Comparison of ENCODE assay signal across 18 mouse cellular contexts in genomic region chr10:90818246-90818937, GRCm38 (mm10).
DNase-seq lines count a peak whose midpoint lies in the region; ATAC-seq and TF ChIP-seq lines count a peak whose summit lies in the region.
"Had no signal": no experiment of that assay in that cellular context is flagged by ENCODE, and none has a peak within 500 bp of the region (broad histone marks: within the 10 kb centered on the region; RNA-seq: fewer than 3 reads in every experiment).

No protein-coding gene starts in this region.

- no peaks in the 10 kb centered on the region for H3K4me1 ChIP-seq in neural tube, embryonic 11.5 days (ENCODE audit: control insufficient read depth, insufficient read depth, low read length)
- peaks cover 8% of the 10 kb centered on the region; the same call in 1 of the 2 replicates for H3K4me1 ChIP-seq in hindbrain, embryonic 12.5 days
- 0 out of 2 replicates have a peak, but pooled peaks cover 7% of the 10 kb centered on the region for H3K4me1 ChIP-seq in midbrain, postnatal 0 days (ENCODE audit: insufficient read depth, low read length)
- H3K4me1 ChIP-seq: embryonic facial prominence, embryonic 13.5 days; heart, embryonic 12.5 days had no signal

- no peaks in the 10 kb centered on the region for H3K9me3 ChIP-seq in neural tube, embryonic 11.5 days (ENCODE audit: control insufficient read depth, low read length)
- H3K9me3 ChIP-seq in hindbrain, embryonic 12.5 days (replicated peaks): no peaks in the 10 kb centered on the region
- H3K9me3 ChIP-seq in midbrain, postnatal 0 days (ENCODE audit: low read length): no peaks in the 10 kb centered on the region
- H3K9me3 ChIP-seq: embryonic facial prominence, embryonic 13.5 days; heart, embryonic 12.5 days had no signal

- H3K27ac ChIP-seq in neural tube, embryonic 11.5 days (ENCODE audit: low read depth, low read length): 0 out of 2 replicates have a peak overlapping the region, but pooled peaks have one; percentile 11
- H3K27ac ChIP-seq in hindbrain, embryonic 12.5 days: peak overlapping the region; percentile 58
- H3K27ac ChIP-seq in midbrain, postnatal 0 days (ENCODE audit: low read depth, low read length): peak overlapping the region; percentile 8; the same call in 1 of the 2 replicates
- H3K27ac ChIP-seq: embryonic facial prominence, embryonic 13.5 days had no signal

- H3K4me3 ChIP-seq in neural tube, embryonic 11.5 days (ENCODE audit: low read depth, low read length): no peak overlapping the region
- H3K4me3 ChIP-seq in hindbrain, embryonic 12.5 days: no peak overlapping the region
- H3K4me3 ChIP-seq in midbrain, postnatal 0 days (ENCODE audit: low read depth, low read length): no peak overlapping the region
- H3K4me3 ChIP-seq: embryonic facial prominence, embryonic 13.5 days; heart, embryonic 12.5 days had no signal

- ATAC-seq in neural tube, embryonic 11.5 days (ENCODE audit: insufficient read depth, low FRiP score, low TSS enrichment): peak; percentile 75
- ATAC-seq in hindbrain, embryonic 12.5 days (ENCODE audit: low FRiP score): peak; percentile 67
- ATAC-seq in midbrain, postnatal 0 days (ENCODE audit: low FRiP score): no peak
- ATAC-seq: liver, postnatal 0 days had no signal

- H3K36me3 ChIP-seq in neural tube, embryonic 11.5 days (ENCODE audit: control insufficient read depth, insufficient read depth, low read length): no peaks in the 10 kb centered on the region
- no peaks in the 10 kb centered on the region for H3K36me3 ChIP-seq in hindbrain, embryonic 12.5 days
- H3K36me3 ChIP-seq in midbrain, postnatal 0 days (ENCODE audit: insufficient read depth, low read length): no peaks in the 10 kb centered on the region
- H3K36me3 ChIP-seq: embryonic facial prominence, embryonic 13.5 days; G1E; heart, embryonic 12.5 days had no signal

- peak; percentile 38 for DNase-seq in neural tube, embryonic 11.5 days (ENCODE audit: low spot score)
- DNase-seq in neural tube, embryonic 10.5 days (ENCODE audit: extremely low spot score, low spot score): no peak
- DNase-seq in midbrain, postnatal 0 days (ENCODE audit: low spot score): no peak
- DNase-seq in urinary bladder, postnatal 14 days (ENCODE audit: low spot score): no peak
- no peak for DNase-seq in thymus, adult 18-20 months
- DNase-seq in adrenal gland, postnatal 25 days: no peak
- DNase-seq: adrenal gland, adult 2 months; cerebellum, adult 18-20 months; gastrocnemius, postnatal 10 days; heart, postnatal 36 days; kidney, adult 11 months; kidney, postnatal 4 days; liver, postnatal 0 days; lung, postnatal 4 days had no signal

- H3K4me2 ChIP-seq in neural tube, embryonic 11.5 days (ENCODE audit: low read depth): no peak overlapping the region
- 0 out of 2 replicates have a peak overlapping the region, but pooled peaks have one; percentile 0 for H3K4me2 ChIP-seq in hindbrain, embryonic 12.5 days (replicated peaks)
- no peak overlapping the region for H3K4me2 ChIP-seq in midbrain, postnatal 0 days (ENCODE audit: low read depth, low read length, poor library complexity, severe bottlenecking)
- H3K4me2 ChIP-seq: embryonic facial prominence, embryonic 13.5 days; heart, embryonic 12.5 days had no signal

- no peak for TF ChIP-seq CTCF in midbrain, postnatal 0 days (IDR thresholded peaks at IDR 0.05)

- no peak overlapping the region; the same call in 1 of the 2 replicates for H3K9ac ChIP-seq in neural tube, embryonic 11.5 days (ENCODE audit: low read length)
- H3K9ac ChIP-seq in hindbrain, embryonic 12.5 days: no peak overlapping the region
- no peak overlapping the region for H3K9ac ChIP-seq in midbrain, postnatal 0 days (replicated peaks; ENCODE audit: low read length, poor library complexity, severe bottlenecking)
- H3K9ac ChIP-seq: embryonic facial prominence, embryonic 13.5 days; heart, embryonic 12.5 days; liver, postnatal 0 days had no signal

- no peaks in the 10 kb centered on the region for H3K27me3 ChIP-seq in neural tube, embryonic 11.5 days (ENCODE audit: control insufficient read depth, insufficient read depth, low read length)
- no peaks in the 10 kb centered on the region for H3K27me3 ChIP-seq in hindbrain, embryonic 12.5 days
- no peaks in the 10 kb centered on the region for H3K27me3 ChIP-seq in midbrain, postnatal 0 days (ENCODE audit: insufficient read depth, low read length)

- 28% methylated on average over 10 of the region's 10 CpGs for WGBS in neural tube, embryonic 11.5 days
- 37% methylated on average over 10 of the region's 10 CpGs for WGBS in hindbrain, embryonic 12.5 days
- 36% methylated on average over 10 of the region's 10 CpGs for WGBS in midbrain, postnatal 0 days

Comparison
In these comparisons a context has a peak if more than half of its experiments do, and no peak if none do; other contexts are left out.
1. H3K27ac ChIP-seq: peak in every context shown above with its lines; median percentile 58 in hindbrain, embryonic 12.5 days; 11 in neural tube, embryonic 11.5 days; 8 in midbrain, postnatal 0 days.